Mouse (Mus musculus) liver, embryonic 14 days (tissue): Measurements from ENCODE around the gene Gzmd. TPM values are rescaled to one million over a fixed set of nuclear protein-coding genes. Genes with fewer than 3 reads are reported as not detected.

ENCODE experiments used
- polyA plus RNA-seq: library from polyadenylated mRNA; depleted of rRNA; stranded (reverse); fragments of >200 nt; gene quantifications from 2 replicates; pipeline ENCODE4 v1.2.3, GENCODE M21; 2012; rRNA removed

The Gzmd gene
- 0.12 TPM in 1 of 2 replicates, not detected in the other for polyA plus RNA-seq

DNA sequence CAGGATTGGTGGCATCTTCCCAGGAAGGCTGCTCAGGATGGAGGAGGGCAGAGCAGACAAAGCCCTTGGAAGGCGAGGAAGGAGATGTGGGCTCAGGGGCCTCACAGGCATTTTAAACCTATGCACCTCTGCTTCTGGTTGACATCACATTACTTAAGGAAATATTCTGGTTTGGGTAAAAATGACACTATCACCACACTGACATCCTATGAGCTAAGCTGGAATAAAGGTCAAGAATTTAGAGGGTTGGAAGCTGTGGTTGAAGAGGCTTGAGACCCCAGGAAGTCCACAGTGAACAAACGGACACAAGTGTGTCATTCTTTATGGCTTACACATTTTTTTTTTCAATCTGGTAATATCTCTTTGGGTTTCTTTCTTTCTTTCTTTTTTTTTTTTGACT lies at the start of gene Gzmd:
Gzmd (minus strand) TSS at position 101 of the 400 bp plus-strand sequence.

DNA sequence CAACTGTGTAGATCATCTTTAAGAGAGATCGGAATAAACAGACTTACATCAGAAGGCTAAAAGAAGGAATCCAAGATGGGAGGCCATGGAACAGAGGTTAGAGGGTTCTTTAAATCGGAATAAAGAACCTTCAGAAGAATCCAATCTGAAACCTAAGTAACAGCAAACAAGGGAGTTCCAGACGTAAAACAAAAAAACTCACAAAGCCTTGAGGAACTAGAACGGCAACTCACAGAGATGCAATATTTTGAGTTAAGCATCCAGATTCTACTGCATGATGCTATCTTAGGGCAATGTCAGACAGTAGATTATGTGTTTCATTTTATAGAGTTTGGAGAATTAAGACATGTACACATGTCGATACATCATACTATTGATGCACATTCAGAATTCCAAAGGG lies 42.1 kb upstream of the Gzmd start, which contains the start of gene Gzmn:
Gzmn (minus strand) TSS at position 101 of the 400 bp plus-strand sequence.

DNA sequence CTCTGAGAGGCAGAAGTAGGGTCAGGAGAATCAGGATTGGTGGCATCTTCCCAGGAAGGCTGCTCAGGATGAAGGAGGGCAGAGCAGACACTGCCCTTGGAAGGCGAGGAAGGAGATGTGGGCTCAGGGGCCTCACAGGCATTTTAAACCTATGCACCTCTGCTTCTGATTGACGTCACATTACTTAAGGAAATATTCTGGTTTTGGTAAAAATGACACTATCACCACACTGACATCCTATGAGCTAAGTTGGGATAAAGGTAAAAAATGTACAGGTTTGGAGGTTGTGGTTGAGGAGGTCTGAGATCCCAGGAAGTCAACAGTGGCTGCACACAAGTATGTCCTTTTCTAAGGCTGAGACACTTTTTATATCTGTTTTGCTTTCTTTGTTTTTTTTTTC lies 27.1 kb upstream of the Gzmd start, which contains the start of gene Gzmg:
Gzmg (minus strand) TSS at position 101 of the 400 bp plus-strand sequence.

DNA sequence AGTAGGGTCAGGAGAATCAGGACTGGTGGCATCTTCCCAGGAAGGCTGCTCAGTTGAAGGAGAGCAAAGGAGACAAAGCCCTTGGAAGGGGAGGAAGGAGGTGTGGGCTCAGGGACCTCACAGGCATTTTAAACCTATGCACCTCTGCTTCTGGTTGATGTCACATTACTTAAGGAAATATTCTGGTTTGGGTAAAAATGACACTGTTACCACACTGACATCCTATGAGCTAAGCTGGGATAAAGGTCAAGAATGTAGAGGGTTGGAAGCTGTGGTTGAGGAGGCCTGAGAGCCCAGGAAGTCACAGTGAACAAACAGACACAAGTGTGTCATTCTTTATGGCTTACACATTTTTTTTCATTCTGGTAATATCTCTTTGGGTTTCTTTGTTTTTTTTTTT lies 11.9 kb downstream of the Gzmd start, which contains the start of gene Gzme:
Gzme (minus strand) TSS at position 101 of the 400 bp plus-strand sequence.

DNA sequence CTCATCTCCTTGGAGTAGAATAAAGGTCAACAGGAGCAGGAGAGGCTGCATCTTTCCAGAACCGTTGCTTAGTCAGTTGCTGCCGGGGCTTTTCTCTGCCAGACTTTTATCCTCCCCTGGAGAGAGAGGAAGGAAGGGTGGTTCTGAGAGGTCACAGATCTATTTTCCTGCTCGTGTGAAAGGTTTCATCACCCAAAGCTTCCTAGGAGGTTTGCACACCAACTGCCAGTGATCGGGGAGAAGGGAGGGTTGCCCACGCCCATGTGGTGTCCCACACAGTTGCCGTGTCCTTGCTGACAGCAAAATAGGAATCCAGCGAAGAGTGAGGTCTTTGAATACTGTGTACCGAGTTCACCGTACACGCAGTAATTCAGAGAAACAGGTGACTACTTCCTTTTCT lies 30.0 kb downstream of the Gzmd start, which contains the start of gene Ctsg:
Ctsg (minus strand) TSS at position 189 of the 400 bp plus-strand sequence.

DNA sequence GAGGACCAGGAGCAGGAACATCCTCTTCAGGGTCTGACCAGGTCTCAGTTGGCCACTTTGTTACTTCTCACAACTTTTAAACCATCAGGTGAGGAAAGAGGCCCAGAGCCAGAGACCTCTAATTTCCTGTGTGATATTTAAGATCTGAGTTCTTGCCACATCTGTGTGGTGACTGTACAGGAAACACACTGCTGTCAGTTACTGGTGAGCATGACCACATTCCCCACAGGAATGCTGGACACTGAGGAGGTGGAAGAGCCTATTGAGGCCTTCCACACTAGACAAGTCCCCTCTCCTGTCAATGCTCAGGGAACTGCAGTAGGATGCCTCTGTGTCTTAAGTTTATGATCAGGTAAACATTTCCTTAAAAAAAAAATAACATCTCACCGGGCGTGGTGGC lies 47.2 kb downstream of the Gzmd start, which contains the start of gene Mcpt8:
Mcpt8 (minus strand) TSS at position 107 of the 400 bp plus-strand sequence.

Other genes starting within 250 kb of the Gzmd start
- gene Cbln3, start 248.2 kb downstream of the Gzmd start, polyA plus RNA-seq, result 0.10 and 0.16 TPM in 2 replicates
- gene Khnyn, start 247.7 kb downstream of the Gzmd start, polyA plus RNA-seq, result 7.3 and 8.4 TPM in 2 replicates
- gene Sdr39u1, start 232.3 kb downstream of the Gzmd start, polyA plus RNA-seq, result 5.3 and 6.1 TPM in 2 replicates
- gene Cma1, start 187.9 kb downstream of the Gzmd start, polyA plus RNA-seq, result 0.07 and 0.12 TPM in 2 replicates
- gene Cma2, start 181.6 kb downstream of the Gzmd start, polyA plus RNA-seq, result not detected in 2 replicates
- 0.02 TPM in 1 of 2 replicates, not detected in the other for gene Mcpt1, start 114.6 kb downstream of the Gzmd start, polyA plus RNA-seq
- gene Mcpt9, start 102.1 kb downstream of the Gzmd start, polyA plus RNA-seq, result not detected in 2 replicates
- 0.03 and 0.05 TPM in 2 replicates for gene Mcpt2, start 90.6 kb downstream of the Gzmd start, polyA plus RNA-seq
- gene Mcpt4, start 70.3 kb downstream of the Gzmd start, polyA plus RNA-seq, result not detected in 2 replicates
- 1.3 and 1.4 TPM in 2 replicates for gene Mcpt8, start 47.3 kb downstream of the Gzmd start, polyA plus RNA-seq
- gene Ctsg, start 30.0 kb downstream of the Gzmd start, polyA plus RNA-seq, result 28.2 and 49.2 TPM in 2 replicates
- gene Gzme, start 12.0 kb downstream of the Gzmd start, polyA plus RNA-seq, result 0.06 TPM in 1 of 2 replicates, not detected in the other
- gene Gzmg, start 27.0 kb upstream of the Gzmd start, polyA plus RNA-seq, result 0.03 and 0.05 TPM in 2 replicates
- not detected in 2 replicates for gene Gzmn, start 42.0 kb upstream of the Gzmd start, polyA plus RNA-seq
- gene Gzmf, start 78.8 kb upstream of the Gzmd start, polyA plus RNA-seq, result 0.03 and 0.17 TPM in 2 replicates
- 0.03 TPM in 1 of 2 replicates, not detected in the other for gene Gzmc, start 102.0 kb upstream of the Gzmd start, polyA plus RNA-seq
- gene Gzmb, start 129.7 kb upstream of the Gzmd start, polyA plus RNA-seq, result 0.05 and 0.06 TPM in 2 replicates
- not detected in 2 replicates for gene Atp12a, start 232.5 kb upstream of the Gzmd start, polyA plus RNA-seq